Mouse (Mus musculus) G1E (cell line): ENCODE data around the gene Spock1.

Experiments
- CTCF ChIP-seq: IDR thresholded peaks from 2 replicates; pipeline ENCODE4 v1.5.1; 2012; ENCODE audit warnings: low read depth, low read length, inconsistent platforms, mixed read lengths
- GATA1 ChIP-seq: IDR thresholded peaks from 2 replicates; pipeline ENCODE4 v1.6.1; 2012; ENCODE audit warnings: borderline replicate concordance, low read length, inconsistent platforms, mixed read lengths
- TAL1 ChIP-seq: conservative IDR thresholded peaks from 2 replicates; pipeline ENCODE4 v1.6.1; 2012; ENCODE audit warnings: low read depth, low read length, inconsistent platforms, mixed read lengths

GRCm38 (mm10) chr13:57950091-57950490 lies 42.0 kb upstream of the Spock1 start:
- TF ChIP-seq CTCF, result no peak
- no peak for TF ChIP-seq GATA1
- TF ChIP-seq TAL1, result no peak
